Mouse (Mus musculus) lung, postnatal 0 days (tissue): ENCODE data around the gene Etv6.

Source experiments
- CTCF ChIP-seq: IDR thresholded peaks from 2 replicates; pipeline ENCODE4 v1.5.1; 2016; ENCODE audit warnings: antibody characterized with exemption, mild to moderate bottlenecking
- EP300 ChIP-seq: IDR thresholded peaks from 2 replicates; pipeline ENCODE4 v1.6.1; 2016; ENCODE audit warnings: antibody characterized with exemption, mild to moderate bottlenecking, control low read depth

DNA sequence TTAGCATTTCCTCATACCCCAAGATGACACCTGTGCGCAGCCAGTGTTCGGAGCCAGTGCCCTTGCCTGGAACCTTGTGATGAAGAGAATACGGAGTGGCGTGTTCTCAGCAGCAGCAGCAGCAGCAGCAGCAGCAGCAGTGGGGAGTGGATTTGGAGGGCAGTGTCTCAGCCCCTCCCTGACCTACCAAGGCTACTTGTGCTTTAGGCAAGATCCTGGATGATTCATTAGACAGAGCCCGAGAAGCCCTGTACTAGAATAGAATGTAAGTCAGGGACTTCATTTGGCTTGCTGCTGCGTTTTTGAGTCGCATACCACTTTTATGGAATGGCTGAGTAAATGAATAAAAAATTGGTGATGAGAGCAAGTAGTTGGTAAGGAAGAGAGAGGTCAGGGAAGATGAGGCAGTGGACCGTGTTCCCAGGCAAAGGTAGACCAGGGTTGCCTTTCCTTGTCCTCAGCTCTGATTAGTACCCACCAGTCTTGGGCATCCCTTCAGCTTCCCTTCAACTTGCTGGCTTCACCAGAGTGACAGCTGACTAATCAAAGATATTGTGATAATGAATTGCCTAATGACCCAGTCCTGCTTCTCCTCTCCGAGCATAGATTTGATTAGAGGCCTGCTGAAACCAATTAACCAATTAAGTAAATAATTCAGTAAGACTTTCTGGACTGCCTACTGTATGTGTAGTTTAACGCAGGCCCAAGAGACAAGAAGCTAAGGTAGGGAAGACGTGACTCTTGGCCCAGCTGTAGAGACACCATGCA lies 64.7 kb downstream of the Etv6 start:
- TF ChIP-seq CTCF (no peak), EP300 (no peak)
